Mouse (Mus musculus) c-Kit-positive CD71-negative TER-119-negative erythroid progenitor cells, embryonic 14.5 days (primary cell): ENCODE results near the gene 4933414I15Rik.

Experiments used
- DNase-seq: peaks from one replicate; pipeline ENCODE4 v3.0.0-alpha.2; 2013; ENCODE audit warnings: low read depth

Gene 4933414I15Rik

DNA sequence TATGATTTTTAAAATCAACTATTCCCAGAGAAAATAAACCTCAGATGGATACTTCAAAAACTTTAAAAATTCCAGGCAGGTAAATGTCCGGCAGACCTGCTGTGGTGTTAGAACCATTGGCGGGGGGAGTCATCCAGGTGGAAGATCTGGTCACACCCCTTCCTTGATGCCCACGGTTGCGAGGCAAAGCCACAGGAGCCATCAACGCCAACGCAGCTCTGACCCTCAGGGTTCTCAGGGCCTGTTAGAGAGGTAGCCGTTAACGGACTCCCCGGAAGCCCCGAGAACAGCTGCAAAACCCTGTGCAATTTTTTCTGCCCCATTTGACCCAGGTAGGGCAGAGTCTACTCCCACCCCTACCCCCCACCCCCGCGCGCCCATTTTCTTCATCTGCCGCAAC is at the start of gene 4933414I15Rik:
4933414I15Rik (minus strand) TSS at position 260 of the 400 bp plus-strand sequence.
- DNase-seq, result no peak

GRCm38 (mm10) chr11:50981667-50982066 is 38.1 kb upstream of the 4933414I15Rik start, which contains the start of gene Olfr1377:
Gene Olfr1377, plus strand, starts transcription at chr11:50981967.
- no peak for DNase-seq

DNA sequence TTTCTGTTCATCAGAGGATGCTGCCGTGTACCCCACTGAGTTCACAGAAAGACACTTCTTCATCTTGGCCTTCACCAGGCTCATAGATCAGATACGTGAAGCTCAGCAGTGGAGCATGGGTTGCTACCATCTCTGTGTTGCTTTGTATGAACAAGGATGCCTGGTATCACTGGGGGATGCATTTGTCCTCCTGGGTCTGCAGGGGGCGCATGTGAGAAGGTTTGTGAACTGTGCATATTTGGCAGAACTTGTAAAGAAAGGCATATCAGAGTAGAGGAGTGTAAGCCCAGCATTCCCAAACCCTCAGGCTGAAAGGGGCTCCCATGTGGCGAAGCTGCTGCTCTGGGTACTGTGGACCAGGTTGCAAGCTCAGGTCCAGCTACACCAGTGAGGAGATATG is 33.7 kb upstream of the 4933414I15Rik start:
- DNase-seq, result no peak

GRCm38 (mm10) chr11:50966230-50966629 is 22.7 kb upstream of the 4933414I15Rik start, which contains the start of gene Olfr1378:
Gene Olfr1378, plus strand, starts transcription at chr11:50966530.
- DNase-seq, result no peak

- peak; percentile 14 for DNase-seq
These were observed 21.3 kb upstream of the 4933414I15Rik start for GRCm38 (mm10) chr11:50964886-50965285.

DNA sequence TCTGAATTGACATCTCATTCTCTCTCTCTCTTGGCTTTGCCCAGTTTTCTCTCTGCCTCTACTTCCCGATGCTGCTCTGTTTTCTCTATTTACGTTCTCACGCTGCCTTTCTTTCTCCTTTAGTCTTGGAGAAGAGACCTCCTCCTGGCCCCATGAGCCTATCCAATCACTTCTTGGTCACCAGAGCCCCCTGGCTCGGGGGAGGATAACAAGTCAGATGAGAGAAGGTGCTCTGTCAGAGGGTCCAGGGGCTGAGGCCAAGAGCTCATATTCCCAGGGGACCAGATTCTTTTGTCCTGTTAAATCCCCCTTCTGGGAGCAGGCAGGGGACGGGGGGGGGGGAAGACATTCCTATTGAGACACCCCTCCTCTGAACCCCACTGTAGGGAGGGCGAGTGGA is 10.1 kb upstream of the 4933414I15Rik start, which contains the start of gene Prop1:
Prop1 (minus strand) TSS at position 101 of the 400 bp plus-strand sequence.
- DNase-seq, result no peak

GRCm38 (mm10) chr11:50952290-50952689 is 8.7 kb upstream of the 4933414I15Rik start:
- no peak for DNase-seq

DNA sequence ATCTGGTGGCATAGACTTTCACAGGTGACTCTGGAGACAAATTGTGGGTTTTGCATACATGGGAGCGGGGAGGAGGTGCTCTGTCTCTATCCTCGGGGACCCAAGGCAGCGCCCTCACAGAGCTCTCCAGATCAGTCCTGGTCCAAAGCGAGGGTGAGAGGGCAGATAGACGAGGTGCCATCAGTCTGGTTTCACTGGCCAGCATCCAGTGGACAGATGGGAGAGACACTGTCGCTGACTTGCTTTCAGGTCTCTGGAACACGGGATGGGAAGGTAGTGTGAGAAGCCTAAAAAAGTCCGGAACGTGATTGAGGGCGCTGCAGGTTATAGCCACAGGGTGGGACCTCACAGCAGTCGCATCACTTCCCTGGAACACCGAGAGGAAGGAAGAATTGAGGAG is 1.2 kb downstream of the 4933414I15Rik start:
- DNase-seq, result no peak

- DNase-seq, result no peak
These were observed 3.8 kb downstream of the 4933414I15Rik start for GRCm38 (mm10) chr11:50939621-50940366.

DNA sequence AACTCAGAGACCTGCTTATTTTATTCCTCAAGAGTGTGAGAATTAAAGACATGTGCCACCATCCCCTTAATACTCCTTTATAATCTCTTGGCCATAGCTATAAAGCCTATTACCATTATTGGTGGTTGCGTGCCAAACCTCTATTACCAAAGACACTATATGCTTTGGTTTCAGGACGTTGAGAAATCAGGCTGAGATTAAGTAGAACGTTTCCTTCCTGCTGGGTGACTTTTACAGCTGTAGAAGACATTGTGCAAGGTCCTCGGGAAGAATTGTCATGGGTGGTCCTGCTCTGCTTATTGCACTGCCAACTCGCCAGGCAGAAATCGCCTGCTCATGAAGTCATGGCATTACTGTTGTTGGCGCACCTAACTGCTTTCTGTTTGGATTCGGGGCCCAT is 5.1 kb downstream of the 4933414I15Rik start:
- DNase-seq, result no peak

DNA sequence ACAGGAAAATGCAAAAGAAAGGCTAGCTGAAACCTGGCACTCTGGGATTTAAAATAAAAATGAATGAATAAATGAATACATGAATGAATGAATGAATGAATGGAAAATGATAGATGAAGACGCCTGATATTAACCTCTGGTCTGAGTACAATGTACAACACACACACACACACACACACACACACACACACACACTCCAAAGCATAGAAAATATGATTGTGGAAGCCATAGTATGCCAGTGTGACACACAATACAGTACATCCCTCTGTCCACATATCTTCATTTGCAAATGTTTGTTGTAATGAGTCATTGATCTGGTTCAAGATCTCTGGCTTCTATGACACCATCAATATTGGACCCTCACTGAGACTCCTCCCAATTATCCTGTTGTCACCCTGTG is 11.5 kb downstream of the 4933414I15Rik start:
- DNase-seq, result no peak

DNA sequence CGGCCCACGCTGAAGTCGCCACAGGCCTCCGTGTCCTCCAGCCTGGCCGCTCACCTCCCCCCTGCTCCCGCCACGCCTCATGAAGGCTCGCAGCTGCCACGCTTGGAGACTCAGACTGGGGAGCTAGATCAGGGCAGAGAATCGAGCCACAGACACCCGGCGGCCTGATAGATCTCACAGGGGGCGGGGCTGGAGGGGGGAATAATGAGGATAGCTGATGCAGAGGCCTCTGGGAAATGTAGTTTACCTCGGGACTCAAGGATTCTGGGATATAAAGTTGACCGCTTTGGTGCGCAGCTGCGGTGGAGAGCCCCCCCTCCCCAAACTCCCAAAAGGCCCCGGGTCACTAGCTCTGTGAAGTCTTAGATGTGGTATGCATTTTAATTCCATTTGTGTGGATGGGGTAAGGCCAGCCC is 12.1 kb downstream of the 4933414I15Rik start, which contains the start of gene Zfp354b:
Zfp354b (minus strand) TSS at position 183 of the 416 bp plus-strand sequence.
- no peak for DNase-seq

GRCm38 (mm10) chr11:50931021-50931420 is 12.5 kb downstream of the 4933414I15Rik start:
- DNase-seq, result no peak

DNA sequence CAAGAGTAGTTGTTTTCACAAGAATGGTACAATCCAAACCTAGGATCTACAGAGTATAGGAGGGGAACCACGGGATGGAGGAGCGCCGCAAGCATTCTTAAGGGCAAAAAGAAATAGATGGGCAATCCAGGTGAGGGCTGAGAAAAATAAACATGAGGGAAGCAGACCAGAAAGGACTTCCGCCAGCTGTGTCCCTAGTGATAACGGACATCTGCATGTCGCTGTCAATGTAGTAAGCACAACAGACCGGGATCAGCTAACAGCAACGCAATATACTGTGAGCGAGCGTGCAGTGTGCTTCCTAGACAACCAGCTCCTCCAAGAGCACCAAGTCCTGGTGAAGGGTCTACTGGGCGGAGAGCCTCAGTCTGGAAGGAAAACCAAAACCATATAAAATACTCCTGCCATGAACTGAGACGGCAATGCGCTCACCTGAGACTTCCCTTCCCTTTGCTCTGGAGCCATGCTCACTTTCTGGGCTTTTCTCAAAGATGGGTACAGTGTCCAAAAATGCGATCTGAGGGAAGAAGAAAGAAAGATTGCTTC is 13.0 kb downstream of the 4933414I15Rik start:
- no peak for DNase-seq

- DNase-seq, result peak; percentile 74
These were observed 27.8 kb downstream of the 4933414I15Rik start, which contains the start of gene Zfp2 for GRCm38 (mm10) chr11:50915671-50916320. Gene Zfp2, minus strand, starts transcription at chr11:50916165.

DNA sequence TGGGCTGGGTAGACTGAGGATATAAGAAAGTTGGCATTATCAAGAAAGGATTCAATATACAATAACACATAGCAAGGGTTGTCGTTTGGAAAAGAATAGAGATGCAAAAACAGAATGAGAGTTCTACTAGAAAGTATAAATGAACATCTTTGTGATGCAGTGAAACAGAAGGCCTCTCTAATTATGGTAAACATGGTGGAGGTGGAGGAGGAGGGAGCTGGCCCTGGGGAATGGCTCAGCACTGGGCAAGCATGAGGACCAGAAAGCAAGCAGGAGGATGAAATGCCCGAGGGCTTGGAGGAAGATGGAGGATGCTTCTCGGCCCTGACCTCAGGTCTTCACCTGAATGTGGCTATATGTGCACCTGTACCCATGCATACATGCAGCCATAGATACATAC is 29.1 kb downstream of the 4933414I15Rik start:
- DNase-seq, result no peak

DNA sequence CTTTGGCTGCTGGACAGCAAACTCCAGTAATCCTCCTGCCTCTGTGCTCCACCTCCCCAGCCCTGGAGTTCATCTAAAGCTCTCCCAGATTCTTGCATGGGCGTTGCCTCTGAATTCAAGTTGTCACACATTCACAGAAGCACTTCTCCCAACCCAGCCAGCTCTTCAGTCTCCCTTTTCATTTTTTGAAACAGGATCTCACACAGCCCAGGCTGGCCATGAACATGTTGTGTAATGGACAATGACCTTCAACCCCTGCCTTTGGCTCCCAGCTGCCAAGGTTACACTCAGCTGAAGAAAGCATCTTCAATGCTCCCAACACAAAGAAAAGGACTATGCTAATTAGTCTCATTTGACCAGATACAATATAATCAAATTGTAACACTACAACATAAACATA is 30.3 kb downstream of the 4933414I15Rik start:
- DNase-seq, result no peak

DNA sequence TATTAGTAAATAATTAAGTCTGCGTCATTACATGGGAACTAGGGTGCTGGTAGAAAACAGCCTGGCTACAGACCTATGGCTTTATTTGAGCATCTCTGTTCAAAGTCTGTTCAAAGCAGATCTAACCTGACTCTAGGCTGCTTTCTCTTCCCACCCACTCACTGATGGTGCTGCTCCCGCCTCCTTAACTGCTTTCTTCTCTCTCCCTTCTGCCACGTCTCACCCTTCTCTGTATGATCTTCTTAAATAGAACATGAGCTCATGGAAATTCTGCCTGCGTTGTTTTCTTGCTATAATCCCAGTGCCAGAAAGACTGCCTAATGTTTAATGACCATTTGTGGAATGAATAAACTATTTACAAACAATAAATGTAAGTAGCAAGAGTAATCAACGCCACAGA is 35.4 kb downstream of the 4933414I15Rik start:
- DNase-seq, result no peak

GRCm38 (mm10) chr11:50897359-50897758 is 46.2 kb downstream of the 4933414I15Rik start:
- DNase-seq, result no peak

- peak; percentile 16 for DNase-seq
These were observed 51.1 kb downstream of the 4933414I15Rik start for GRCm38 (mm10) chr11:50892441-50892840.
